Mouse (Mus musculus) ovary, adult 18-20 months (tissue): ENCODE results near the gene Cubn.

Experiments
- DNase-seq: peaks from one replicate; pipeline ENCODE4 v3.0.0; 2022; ENCODE audit warnings: low spot score, mixed read lengths

The Cubn gene

DNA sequence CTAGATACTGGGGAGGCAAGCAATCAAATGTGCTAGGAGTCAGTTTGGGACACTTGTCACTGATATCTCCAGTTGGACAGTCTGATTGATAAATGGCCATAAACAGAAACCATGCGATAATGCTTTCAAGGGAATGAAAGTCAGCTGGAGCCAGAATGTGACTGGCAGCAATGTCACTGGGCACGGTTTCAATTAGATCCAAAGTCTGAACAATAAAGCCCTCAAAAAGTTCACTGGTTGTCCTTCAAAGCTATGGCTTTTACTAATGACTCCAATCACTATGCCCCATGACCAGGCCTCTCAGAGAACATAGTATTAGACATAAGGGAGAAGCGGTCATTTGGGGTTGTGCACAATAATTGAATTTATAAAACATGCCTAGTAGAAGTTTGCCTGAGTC lies 7.0 kb downstream of the Cubn start:
- DNase-seq: no peak

GRCm38 (mm10) chr2:13480744-13481143 lies 10.9 kb downstream of the Cubn start:
- DNase-seq: no peak

- no peak for DNase-seq
Observed at GRCm38 (mm10) chr2:13479165-13479564, 12.4 kb downstream of the Cubn start.

GRCm38 (mm10) chr2:13470108-13470507 lies 21.5 kb downstream of the Cubn start:
- no peak for DNase-seq

DNA sequence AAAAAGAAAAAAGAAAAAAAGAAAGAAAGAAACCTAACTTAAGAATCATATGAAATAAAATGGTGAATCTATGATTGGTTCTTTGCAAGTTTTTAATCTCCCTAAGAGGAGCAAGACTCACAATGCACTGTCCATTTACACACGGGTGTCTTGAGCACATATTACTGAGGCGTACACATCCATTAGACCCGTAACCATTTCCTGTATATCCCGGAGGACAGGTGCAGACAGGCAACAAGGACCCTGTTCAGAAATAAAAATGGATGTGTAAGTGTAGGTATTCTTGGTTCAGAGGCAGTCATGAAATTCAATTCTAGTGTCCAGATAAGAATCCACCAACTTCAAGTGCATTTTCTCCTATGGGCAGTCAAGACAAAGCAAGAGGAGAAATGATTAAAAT lies 22.0 kb downstream of the Cubn start:
- no peak for DNase-seq

DNA sequence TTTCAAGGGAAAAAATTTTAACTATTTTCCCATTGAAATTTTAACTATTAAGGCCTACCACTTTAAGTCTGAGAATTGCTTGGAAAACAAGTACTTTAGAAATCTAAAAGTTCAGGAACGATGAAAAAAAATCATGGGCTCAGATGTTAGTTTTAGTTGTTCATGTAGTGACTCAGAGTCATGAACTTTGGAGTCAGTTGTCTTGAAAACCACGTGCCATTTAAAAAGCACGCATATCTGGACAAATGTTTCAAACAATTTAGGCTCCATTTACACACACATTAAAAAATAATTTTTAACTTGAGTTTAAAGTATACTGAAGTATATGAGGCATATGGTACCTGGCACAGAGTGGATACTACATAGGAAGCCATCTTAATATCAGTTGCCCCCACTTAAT lies 24.9 kb downstream of the Cubn start:
- no peak for DNase-seq

DNA sequence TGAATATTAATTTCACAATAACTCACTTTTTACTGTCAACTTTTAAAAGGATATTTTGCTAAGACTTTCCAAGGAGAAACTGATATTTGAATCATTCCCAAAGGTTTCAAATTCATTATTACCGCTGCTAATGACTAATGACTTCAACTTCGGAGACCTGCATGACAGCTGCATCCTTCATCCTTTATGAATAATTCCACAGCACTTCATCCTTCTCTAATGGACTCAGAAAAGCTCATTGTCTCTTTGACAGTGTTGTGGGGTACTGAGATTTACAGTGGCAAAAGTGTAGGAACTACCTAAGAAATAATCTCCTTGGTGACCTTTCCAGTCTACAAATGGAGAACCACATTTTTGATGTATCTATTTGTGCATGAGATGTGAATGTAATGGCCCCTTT lies 33.5 kb downstream of the Cubn start:
- no peak for DNase-seq

DNA sequence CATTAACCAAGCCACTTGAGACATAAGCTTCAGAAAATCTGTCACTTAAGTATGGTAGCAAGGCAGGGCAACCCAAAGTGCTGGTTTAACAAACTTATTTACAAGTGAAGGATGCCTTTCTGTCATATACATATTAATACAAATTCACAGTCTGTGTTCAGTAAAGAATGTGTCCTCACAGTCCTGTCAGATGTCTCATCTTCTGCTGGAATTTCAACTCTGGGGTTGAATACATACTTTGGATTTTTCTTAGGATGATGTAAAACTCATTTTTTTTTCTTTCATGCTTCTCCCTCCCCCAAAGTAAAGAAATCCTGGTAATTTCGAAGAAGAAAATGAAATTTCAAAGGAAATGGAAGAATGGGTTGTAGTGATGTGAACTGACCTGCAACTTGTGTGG lies 34.8 kb downstream of the Cubn start:
- DNase-seq: no peak

DNA sequence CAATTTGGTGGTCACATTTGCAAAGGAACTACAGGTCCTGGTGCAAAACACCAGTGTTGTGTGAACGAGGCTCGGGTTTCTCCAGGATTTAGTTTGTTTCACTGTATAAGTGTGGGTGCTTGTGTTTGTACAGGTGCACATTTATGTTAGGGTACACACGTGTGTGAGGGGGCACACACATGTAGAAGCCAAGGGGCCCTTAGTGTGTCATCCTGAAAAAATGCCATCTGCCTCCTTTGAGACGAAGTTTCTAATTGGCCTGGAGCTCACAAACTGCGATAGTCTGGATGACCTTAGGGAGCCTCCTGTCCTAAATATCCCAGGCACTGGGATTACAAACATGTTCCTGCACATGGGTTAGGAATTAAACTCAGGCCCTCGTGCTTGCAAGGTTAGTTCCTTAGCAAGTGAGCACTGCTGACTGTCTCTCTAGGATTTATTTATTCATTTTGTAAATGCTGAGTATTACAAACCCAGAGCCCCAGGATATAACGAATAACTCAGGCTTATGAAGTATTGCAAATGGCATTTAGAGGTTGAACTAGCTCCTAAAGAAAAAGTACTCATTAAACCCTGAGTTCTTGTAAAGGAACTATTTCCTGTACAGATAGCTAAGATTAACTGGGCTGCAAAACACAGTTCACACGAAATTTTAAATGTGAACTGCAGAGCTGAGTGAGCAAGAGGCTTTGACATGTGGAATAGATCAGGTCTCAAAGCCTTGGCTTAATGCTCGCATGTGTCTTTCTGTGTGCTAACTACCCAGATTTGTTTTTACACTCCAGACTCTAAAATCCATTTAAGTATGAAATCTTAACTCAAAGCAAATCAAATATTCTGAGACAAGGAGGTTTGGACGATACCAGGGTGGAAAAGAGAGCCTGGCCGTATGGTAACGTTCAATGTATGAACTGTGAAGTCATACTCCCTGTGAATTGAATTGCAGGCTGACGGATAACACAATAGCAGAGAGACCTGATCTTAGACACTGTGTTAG lies 39.8 kb downstream of the Cubn start:
- no peak for DNase-seq

- DNase-seq: no peak
Observed at GRCm38 (mm10) chr2:13450895-13451294, 40.7 kb downstream of the Cubn start.

- no peak for DNase-seq
Observed at GRCm38 (mm10) chr2:13450470-13450869, 41.1 kb downstream of the Cubn start.

- DNase-seq: no peak
Observed at GRCm38 (mm10) chr2:13445156-13445555, 46.5 kb downstream of the Cubn start.

- no peak for DNase-seq
Observed at GRCm38 (mm10) chr2:13438983-13439382, 52.6 kb downstream of the Cubn start.

DNA sequence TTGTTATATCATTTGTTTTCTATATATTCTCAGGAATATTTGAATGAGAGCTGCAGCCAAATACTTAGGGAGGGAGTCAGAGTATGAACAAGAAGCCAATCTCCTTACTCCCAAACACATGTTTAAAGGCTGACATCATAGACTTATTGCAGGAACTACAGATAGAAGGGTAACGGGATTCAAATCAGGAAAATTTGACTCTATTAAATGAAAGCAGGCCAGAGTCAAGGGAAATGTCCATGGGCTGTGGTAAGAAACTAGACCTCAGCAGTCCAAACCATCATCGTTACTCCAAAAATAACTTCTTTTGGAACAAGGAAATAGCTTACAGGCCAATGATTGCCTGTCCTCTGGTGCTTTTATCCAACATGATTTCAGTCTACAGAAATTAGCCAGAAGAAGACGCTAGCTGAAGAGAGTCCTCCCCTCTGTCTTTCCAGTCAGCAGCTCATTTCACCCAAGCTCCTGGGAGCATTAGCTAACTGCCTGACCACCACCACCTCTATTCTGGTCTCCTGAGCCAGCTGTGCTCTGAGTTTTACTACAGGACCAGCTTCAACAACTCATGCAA lies 53.3 kb downstream of the Cubn start:
- DNase-seq: no peak

- no peak for DNase-seq
Observed at GRCm38 (mm10) chr2:13432002-13432401, 59.6 kb downstream of the Cubn start.

DNA sequence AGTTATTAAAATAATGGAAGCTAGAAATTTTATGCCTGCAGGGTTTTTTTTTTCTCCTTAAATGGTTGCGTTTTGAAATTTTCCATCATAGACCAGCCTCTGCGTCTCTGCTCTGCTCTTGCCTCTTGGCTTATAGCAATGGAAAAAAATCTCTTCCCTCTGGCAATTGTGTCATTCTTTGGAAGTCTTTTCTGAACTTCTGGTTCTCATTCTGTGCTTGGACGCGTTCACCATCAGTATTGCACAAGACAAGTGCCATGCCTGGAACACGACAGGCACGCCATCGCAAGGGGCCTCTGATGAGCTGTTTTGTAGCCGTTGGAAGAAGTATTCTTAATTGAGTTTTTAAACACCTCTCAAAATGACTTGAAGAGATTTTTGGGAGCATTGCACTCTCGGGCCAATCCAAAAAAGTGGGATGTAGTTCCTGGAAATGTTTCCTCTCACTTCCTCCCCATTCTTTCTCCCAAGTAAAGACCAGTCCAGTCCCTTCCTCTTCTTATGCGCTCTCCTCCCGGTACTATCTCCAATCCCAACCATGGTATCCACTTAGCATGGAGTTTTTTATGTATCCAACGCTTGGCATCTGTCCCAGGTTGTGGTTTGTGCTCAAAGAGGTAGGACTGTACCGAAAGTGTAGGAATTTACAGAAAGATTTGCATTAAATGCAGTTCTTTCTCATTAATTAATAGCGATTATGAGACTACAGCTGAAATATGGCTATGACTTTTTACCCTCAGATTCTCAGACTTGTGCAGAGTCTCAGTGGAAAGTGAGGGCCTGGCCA lies 69.4 kb downstream of the Cubn start:
- no peak for DNase-seq

- DNase-seq: no peak
Observed at GRCm38 (mm10) chr2:13416765-13417524, 74.7 kb downstream of the Cubn start.

DNA sequence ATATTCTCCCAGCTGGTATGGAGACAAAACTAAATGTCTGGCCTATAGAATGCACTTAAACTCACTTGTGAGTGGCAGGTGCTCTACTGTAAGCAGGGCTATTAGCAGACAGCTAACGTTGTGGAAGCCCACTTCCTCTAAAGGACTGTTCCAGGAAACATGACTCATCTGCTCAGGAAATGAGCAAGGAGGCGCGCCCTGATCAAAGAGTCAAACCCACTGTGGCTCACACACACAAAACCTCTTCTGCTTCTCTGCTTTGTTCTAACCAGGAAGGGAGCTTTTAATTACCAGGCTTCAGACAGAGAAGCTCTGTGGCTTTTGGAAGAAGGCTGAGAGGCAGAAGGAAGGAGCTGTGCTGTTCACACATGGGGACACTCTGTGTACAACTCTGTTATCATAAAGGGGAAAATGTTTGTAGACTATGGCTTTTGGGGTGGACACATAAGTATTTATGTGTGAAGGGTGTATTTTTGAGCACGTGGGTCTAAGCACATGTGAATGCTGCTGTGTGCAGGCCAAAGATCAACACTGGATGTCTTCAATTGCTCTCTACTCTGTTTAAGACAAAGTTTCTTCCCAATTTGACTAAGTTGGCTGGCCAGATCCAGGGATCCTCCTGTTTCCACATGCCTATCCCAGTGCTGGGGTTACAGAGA lies 78.0 kb downstream of the Cubn start:
- no peak for DNase-seq

GRCm38 (mm10) chr2:13410660-13411059 lies 81.0 kb downstream of the Cubn start:
- no peak for DNase-seq

DNA sequence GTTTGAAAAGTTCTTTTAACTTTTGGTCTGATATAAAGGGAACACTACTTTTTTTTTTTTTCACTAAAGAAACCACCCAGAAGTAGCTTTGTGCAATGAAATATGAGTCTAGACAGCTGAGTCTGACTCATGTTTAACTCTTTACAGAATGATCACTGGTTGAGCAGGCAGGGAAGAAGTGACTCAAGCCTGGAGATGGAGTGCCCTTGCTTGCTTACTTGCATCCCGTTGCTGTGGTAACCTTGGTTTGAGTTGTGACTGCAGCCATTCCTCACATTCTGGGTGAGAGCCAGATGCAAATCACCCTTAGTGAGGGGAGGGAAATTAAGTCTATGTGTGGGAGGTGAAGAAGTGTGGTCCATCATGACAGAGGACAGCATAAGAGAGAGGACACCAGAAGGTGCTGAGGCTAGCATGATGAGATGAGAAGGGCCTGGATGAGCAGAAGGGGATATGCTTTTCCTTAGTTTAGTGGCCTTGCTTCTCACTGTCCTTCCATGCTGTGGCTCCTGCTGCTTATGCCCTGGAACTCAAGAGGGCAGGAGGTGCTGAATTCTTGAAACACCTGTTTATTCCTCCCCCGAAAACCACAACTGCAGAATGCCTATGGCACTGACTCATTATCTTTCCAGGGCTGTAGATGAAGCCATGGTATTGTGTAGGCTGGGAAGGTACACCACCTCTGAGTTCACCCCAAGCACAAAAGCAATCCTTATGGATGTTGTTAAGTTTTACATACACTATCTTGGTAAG lies 81.7 kb downstream of the Cubn start:
- DNase-seq: no peak

DNA sequence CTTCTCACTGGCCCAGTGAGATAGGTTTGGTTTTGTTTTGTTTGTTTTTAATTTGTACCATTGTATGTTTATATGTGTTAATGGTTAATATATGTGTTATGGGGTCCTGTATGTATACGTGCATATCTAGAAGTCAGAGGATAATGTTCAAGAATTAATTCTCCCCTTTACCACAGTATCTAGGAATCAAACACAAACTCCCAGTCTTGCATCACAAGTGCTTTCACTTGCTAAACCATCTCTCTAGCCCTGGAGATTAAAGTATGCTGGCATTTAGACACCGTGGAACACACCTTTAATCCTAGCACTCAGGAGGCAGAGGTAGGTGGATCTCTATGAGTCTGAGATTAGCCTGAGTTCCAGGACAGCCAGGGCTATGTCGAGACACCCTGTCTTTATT lies 83.3 kb downstream of the Cubn start:
- no peak for DNase-seq
